Comparison of ENCODE assay signal across 25 mouse cellular contexts in the genomic region with DNA sequence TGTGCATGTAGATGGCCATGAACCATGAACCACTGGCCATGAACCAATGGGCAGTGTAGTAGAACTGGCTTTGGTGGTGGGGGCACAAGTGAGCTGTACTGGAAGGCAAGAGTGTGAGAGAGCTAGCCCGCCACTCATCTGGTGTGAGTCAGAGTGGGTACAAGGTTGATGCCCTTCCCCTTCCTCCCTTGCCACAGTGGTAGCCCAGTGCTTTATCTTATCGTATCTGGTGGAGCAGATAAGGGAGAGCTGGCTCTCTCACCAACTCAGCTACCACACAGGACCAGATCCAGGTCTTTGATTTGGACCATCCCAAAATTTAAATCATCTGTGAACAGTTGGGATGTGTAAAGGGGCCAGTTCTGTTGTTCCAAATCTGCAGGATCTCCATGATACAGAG.
A peak's percentile ranks its signal among the peaks of the same experiment; 100 is the strongest.
DNase-seq lines count a peak whose midpoint lies in the region; ATAC-seq and TF ChIP-seq lines count a peak whose summit lies in the region.
"Had no signal": no experiment of that assay in that cellular context is flagged by ENCODE, and none has a peak within 500 bp of the region (broad histone marks: within the 10 kb centered on the region; RNA-seq: fewer than 3 reads in every experiment).

No protein-coding gene starts in this region.

- H3K9me3 ChIP-seq in liver, embryonic 11.5 days (ENCODE audit: control insufficient read depth, low read length), result no peaks in the 10 kb centered on the region
- no peaks in the 10 kb centered on the region for H3K9me3 ChIP-seq in MEL (replicated peaks; ENCODE audit: insufficient read depth, low read length)
- peaks cover 14% of the 10 kb centered on the region for H3K9me3 ChIP-seq in megakaryocyte, embryonic 14.5 days
- H3K9me3 ChIP-seq: forebrain, embryonic 10.5 days; heart, embryonic 10.5 days had no signal

- no peak overlapping the region for H3K4me2 ChIP-seq in liver, embryonic 11.5 days
- H3K4me2 ChIP-seq: forebrain, embryonic 13.5 days; heart, embryonic 13.5 days; hindbrain, embryonic 14.5 days had no signal

- no peak for TF ChIP-seq RAD21 in MEL (IDR thresholded peaks at IDR 0.05; ENCODE audit: low read depth, low read length)

- TF ChIP-seq EP300 in MEL (IDR thresholded peaks at IDR 0.05; ENCODE audit: low read depth in 1 of 2, low read length in 2 of 2), result no peak

- no peaks in the 10 kb centered on the region for H3K79me2 ChIP-seq in MEL (ENCODE audit: control insufficient read depth, insufficient read depth, low read length, poor library complexity)

- H3K36me3 ChIP-seq in liver, embryonic 11.5 days (ENCODE audit: control insufficient read depth, insufficient read depth, low read length), result no peaks in the 10 kb centered on the region
- H3K36me3 ChIP-seq in MEL (ENCODE audit: control insufficient read depth in 1 of 2, insufficient read depth in 2 of 2, low read length in 2 of 2), result peaks cover 0 to 17% of the 10 kb centered on the region in 2 experiments; a peak in 2 of 4 replicates
- H3K36me3 ChIP-seq in megakaryocyte, embryonic 14.5 days (replicated peaks; ENCODE audit: low read length), result peaks cover 7% of the 10 kb centered on the region
- H3K36me3 ChIP-seq: forebrain, embryonic 10.5 days; heart, embryonic 10.5 days; heart, embryonic 13.5 days had no signal

- WGBS in liver, embryonic 11.5 days, result 72% methylated on average over 2 of the region's 2 CpGs

- no peaks in the 10 kb centered on the region for H3K27me3 ChIP-seq in liver, embryonic 11.5 days (replicated peaks; ENCODE audit: control insufficient read depth, insufficient read depth, low read length)
- no peaks in the 10 kb centered on the region; a peak in 1 of 4 replicates for H3K27me3 ChIP-seq in MEL (ENCODE audit: control insufficient read depth in 1 of 2, insufficient read depth in 2 of 2, low read length in 2 of 2)
- no peaks in the 10 kb centered on the region for H3K27me3 ChIP-seq in megakaryocyte, embryonic 14.5 days (replicated peaks)
- H3K27me3 ChIP-seq: CH12.LX; heart, embryonic 13.5 days had no signal

- no peak for TF ChIP-seq CTCF in MEL (IDR thresholded peaks at IDR 0.05 in 2 of 3, conservative IDR thresholded peaks at IDR 0.05 in 1 of 3; ENCODE audit: control insufficient read depth in 1 of 3, insufficient read depth in 1 of 3, low read depth in 2 of 3, low read length in 3 of 3, poor library complexity in 1 of 3, severe bottlenecking in 1 of 3)

- no peaks in the 10 kb centered on the region for H3K4me1 ChIP-seq in liver, embryonic 11.5 days (replicated peaks; ENCODE audit: control insufficient read depth, insufficient read depth, low read length)
- peaks cover 3 to 32% of the 10 kb centered on the region in 2 experiments for H3K4me1 ChIP-seq in MEL (ENCODE audit: control insufficient read depth in 1 of 2, insufficient read depth in 2 of 2, low read length in 2 of 2)
- H3K4me1 ChIP-seq in megakaryocyte, embryonic 14.5 days, result peaks cover 40% of the 10 kb centered on the region

- no peak for TF ChIP-seq POLR2A in MEL (IDR thresholded peaks at IDR 0.05; ENCODE audit: control insufficient read depth in 1 of 2, insufficient read depth in 1 of 2, low read depth in 1 of 2, low read length in 2 of 2, poor library complexity in 1 of 2)

- ATAC-seq in liver, embryonic 11.5 days (replicated peaks; ENCODE audit: low FRiP score), result no peak
- ATAC-seq: activated CD4-positive, CD25-positive, alpha-beta regulatory T cell, adult 4 months; forebrain, embryonic 13.5 days; forebrain, embryonic 16.5 days had no signal

- peak; percentile 22 for DNase-seq in liver, embryonic 11.5 days (ENCODE audit: low spot score)
- DNase-seq in liver, result no peak
- DNase-seq in MEL (ENCODE audit: low read depth, low spot score), result no peak
- no peak for DNase-seq in cerebellum, adult 11-12 months
- DNase-seq in urinary bladder, postnatal 10 days (ENCODE audit: low spot score), result no peak
- DNase-seq: adrenal gland, postnatal 10 days; adrenal gland, postnatal 36 days; B cell, adult 2 months; cerebellum, adult 2 months; cerebellum, postnatal 10 days; cerebellum, postnatal 36 days; gastrocnemius, postnatal 10 days; gastrocnemius, postnatal 36 days; heart, adult 2 months; heart, postnatal 14 days; heart, postnatal 4 days had no signal

- H3K4me3 ChIP-seq in liver, embryonic 11.5 days (ENCODE audit: low read depth, low read length), result no peak overlapping the region
- H3K4me3 ChIP-seq in MEL (ENCODE audit: control insufficient read depth in 1 of 2, insufficient read depth in 1 of 2, low read depth in 2 of 2, low read length in 2 of 2), result no peak overlapping the region
- peak overlapping the region; percentile 9 for H3K4me3 ChIP-seq in megakaryocyte, embryonic 14.5 days (replicated peaks)
- H3K4me3 ChIP-seq: forebrain, embryonic 10.5 days; forebrain, embryonic 13.5 days; heart, adult 2 months; heart, embryonic 10.5 days; heart, embryonic 13.5 days had no signal

- no peak overlapping the region for H3K27ac ChIP-seq in liver, embryonic 11.5 days (ENCODE audit: low read depth, low read length)
- H3K27ac ChIP-seq in MEL (ENCODE audit: control insufficient read depth, low read depth, low read length), result no peak overlapping the region
- H3K27ac ChIP-seq: forebrain, embryonic 10.5 days; forebrain, embryonic 13.5 days; heart, adult 2 months; heart, embryonic 10.5 days; heart, embryonic 13.5 days; hindbrain, embryonic 14.5 days had no signal

- H3K9ac ChIP-seq in liver, embryonic 11.5 days (ENCODE audit: low read depth, low read length), result no peak overlapping the region
- no peak overlapping the region for H3K9ac ChIP-seq in MEL (ENCODE audit: control insufficient read depth, low read depth, low read length, poor library complexity, severe bottlenecking)
- H3K9ac ChIP-seq: forebrain, embryonic 13.5 days; heart, embryonic 13.5 days; hindbrain, embryonic 14.5 days had no signal

TF ChIP-seq in MEL, 35 proteins besides CTCF, POLR2A, EP300 and RAD21:
- TF ChIP-seq GATA1 (IDR thresholded peaks at IDR 0.05; ENCODE audit: low read depth, low read length), result peak; percentile 63
- TF ChIP-seq MEF2A (IDR thresholded peaks at IDR 0.05; ENCODE audit: extremely low read depth, insufficient replicate concordance, low read depth, low read length, poor library complexity, severe bottlenecking), result no peak
